ENCODE assay signal across 8 mouse cellular contexts in the genomic region with DNA sequence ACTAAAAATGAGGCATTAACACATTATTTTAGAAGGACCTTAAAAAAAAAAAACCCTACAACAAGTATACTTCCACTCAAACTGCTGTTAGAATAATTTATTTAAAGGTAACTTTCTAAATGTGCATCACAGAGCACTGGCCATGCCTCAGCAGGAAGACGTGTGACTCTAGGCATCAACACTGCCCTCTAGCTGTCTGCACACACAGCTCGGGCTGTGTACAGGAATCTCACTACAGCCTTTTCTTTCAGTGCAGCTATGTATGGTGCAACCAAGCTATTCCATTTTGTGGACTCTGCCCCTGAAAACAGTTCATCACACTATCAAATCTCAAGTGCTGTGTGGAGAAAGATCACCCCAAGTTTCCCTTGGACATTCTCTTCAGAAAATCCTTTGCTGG. TPM values are rescaled to one million over a fixed set of nuclear protein-coding genes. Genes with fewer than 3 reads are reported as not detected.
DNase-seq lines count a peak whose midpoint lies in the region; ATAC-seq and TF ChIP-seq lines count a peak whose summit lies in the region.

No protein-coding gene starts in this region.

- 10% methylated on average over 2 of the region's 2 CpGs for WGBS in embryonic facial prominence, embryonic 11.5 days
- 28% methylated on average over 2 of the region's 2 CpGs for WGBS in embryonic facial prominence, embryonic 10.5 days
- WGBS in liver, embryonic 13.5 days (ENCODE audit: insufficient replicate concordance): 17% methylated on average over 2 of the region's 2 CpGs
- 10% methylated on average over 2 of the region's 2 CpGs for WGBS in stomach, embryonic 15.5 days

- TF ChIP-seq CTCF in testis, adult 2 months (IDR thresholded peaks at IDR 0.05; ENCODE audit: control insufficient read depth, insufficient read depth, insufficient replicate concordance, low read depth, low read length): peak; percentile 39; the same call in 1 of the 2 replicates

- no peak; the same call in 1 of the 2 replicates for ATAC-seq in embryonic facial prominence, embryonic 11.5 days (replicated peaks; ENCODE audit: insufficient number of reproducible peaks, low FRiP score, low TSS enrichment, low read depth)
- ATAC-seq in granulocyte monocyte progenitor cell, adult 5-6 weeks (replicated peaks; ENCODE audit: poor library complexity, severe bottlenecking): peak; percentile 93
- ATAC-seq in liver, embryonic 13.5 days (ENCODE audit: low read depth): peak; percentile 85
- ATAC-seq in stomach, embryonic 15.5 days (ENCODE audit: insufficient read depth, low FRiP score, low read depth): peak; percentile 31; the same call in 1 of the 2 replicates

- no peaks in the 10 kb centered on the region for H3K36me3 ChIP-seq in embryonic facial prominence, embryonic 11.5 days (replicated peaks; ENCODE audit: control insufficient read depth, insufficient read depth, low read depth, low read length)
- peaks cover 60% of the 10 kb centered on the region for H3K36me3 ChIP-seq in embryonic facial prominence, embryonic 10.5 days (replicated peaks)
- H3K36me3 ChIP-seq in testis, adult 2 months (ENCODE audit: control insufficient read depth, insufficient read depth, low read length): no peaks in the 10 kb centered on the region
- peaks cover 35% of the 10 kb centered on the region for H3K36me3 ChIP-seq in liver, embryonic 13.5 days
- H3K36me3 ChIP-seq in stomach, embryonic 15.5 days: peaks cover 22% of the 10 kb centered on the region

- H3K4me2 ChIP-seq in embryonic facial prominence, embryonic 11.5 days (ENCODE audit: low read depth, low read length): no peak overlapping the region
- H3K4me2 ChIP-seq in liver, embryonic 13.5 days: no peak overlapping the region
- no peak overlapping the region for H3K4me2 ChIP-seq in stomach, embryonic 15.5 days

- no peak overlapping the region for H3K27ac ChIP-seq in embryonic facial prominence, embryonic 11.5 days (replicated peaks; ENCODE audit: low read depth, low read length)
- no peak overlapping the region for H3K27ac ChIP-seq in embryonic facial prominence, embryonic 10.5 days (replicated peaks)
- no peak overlapping the region for H3K27ac ChIP-seq in testis, adult 2 months (ENCODE audit: control insufficient read depth, insufficient read depth, low read depth, low read length)
- no peak overlapping the region for H3K27ac ChIP-seq in liver, embryonic 13.5 days
- H3K27ac ChIP-seq in stomach, embryonic 15.5 days: no peak overlapping the region

- no peaks in the 10 kb centered on the region for H3K9me3 ChIP-seq in embryonic facial prominence, embryonic 11.5 days (replicated peaks; ENCODE audit: control insufficient read depth, low read length)
- no peaks in the 10 kb centered on the region for H3K9me3 ChIP-seq in embryonic facial prominence, embryonic 10.5 days
- no peaks in the 10 kb centered on the region for H3K9me3 ChIP-seq in liver, embryonic 13.5 days (replicated peaks)
- no peaks in the 10 kb centered on the region for H3K9me3 ChIP-seq in stomach, embryonic 15.5 days

- no peak for TF ChIP-seq POLR2A in testis, adult 2 months (IDR thresholded peaks at IDR 0.05; ENCODE audit: control insufficient read depth, low read depth, low read length)

- no peaks in the 10 kb centered on the region for H3K4me1 ChIP-seq in embryonic facial prominence, embryonic 11.5 days (ENCODE audit: control insufficient read depth, insufficient read depth, low read length)
- no peaks in the 10 kb centered on the region for H3K4me1 ChIP-seq in embryonic facial prominence, embryonic 10.5 days
- no peaks in the 10 kb centered on the region for H3K4me1 ChIP-seq in testis, adult 2 months (ENCODE audit: control insufficient read depth, insufficient read depth, low read length)
- H3K4me1 ChIP-seq in liver, embryonic 13.5 days (replicated peaks): peaks cover 25% of the 10 kb centered on the region
- no peaks in the 10 kb centered on the region for H3K4me1 ChIP-seq in stomach, embryonic 15.5 days

- peak; percentile 52 for DNase-seq in embryonic facial prominence, embryonic 11.5 days (ENCODE audit: low spot score)
- no peak for DNase-seq in embryonic facial prominence, embryonic 10.5 days (ENCODE audit: low spot score)
- no peak for DNase-seq in testis, postnatal 14 days (ENCODE audit: low spot score)
- DNase-seq in liver, embryonic 13.5 days: no peak
- DNase-seq in Muller cell, postnatal 12 days (ENCODE audit: inconsistent ontology term): no peak

- H3K4me3 ChIP-seq in embryonic facial prominence, embryonic 11.5 days (ENCODE audit: low read depth, low read length): no peak overlapping the region
- no peak overlapping the region for H3K4me3 ChIP-seq in embryonic facial prominence, embryonic 10.5 days
- no peak overlapping the region for H3K4me3 ChIP-seq in testis, adult 2 months (ENCODE audit: control insufficient read depth, low read depth, low read length)
- no peak overlapping the region for H3K4me3 ChIP-seq in liver, embryonic 13.5 days (replicated peaks)
- no peak overlapping the region for H3K4me3 ChIP-seq in stomach, embryonic 15.5 days (replicated peaks)

- no peaks in the 10 kb centered on the region for H3K27me3 ChIP-seq in embryonic facial prominence, embryonic 11.5 days (ENCODE audit: control insufficient read depth, insufficient read depth, low read length)
- H3K27me3 ChIP-seq in embryonic facial prominence, embryonic 10.5 days (replicated peaks; ENCODE audit: low read depth, poor library complexity, severe bottlenecking): no peaks in the 10 kb centered on the region
- no peaks in the 10 kb centered on the region for H3K27me3 ChIP-seq in testis, adult 2 months (ENCODE audit: control insufficient read depth, insufficient read depth, low read length)
- no peaks in the 10 kb centered on the region for H3K27me3 ChIP-seq in liver, embryonic 13.5 days
- H3K27me3 ChIP-seq in stomach, embryonic 15.5 days (replicated peaks): no peaks in the 10 kb centered on the region

- no peak overlapping the region for H3K9ac ChIP-seq in embryonic facial prominence, embryonic 11.5 days (replicated peaks; ENCODE audit: low read length)
- no peak overlapping the region for H3K9ac ChIP-seq in liver, embryonic 13.5 days
- no peak overlapping the region for H3K9ac ChIP-seq in stomach, embryonic 15.5 days

RNA-seq across cellular contexts. Expression of gene Traf5, which starts 15.0 kb away (rescaled TPM):
- polyA plus RNA-seq in embryonic facial prominence, embryonic 11.5 days (2014; fragmentation: Nextera tagmentation; extraction: Ambion mirVana): 7.6 and 7.8 TPM in 2 replicates
- polyA plus RNA-seq in embryonic facial prominence, embryonic 10.5 days (2016; fragmentation: Nextera tagmentation; extraction: Ambion mirVana): 3.1 and 4.5 TPM in 2 replicates
- 1.6 and 2.0 TPM in 2 replicates for polyA plus RNA-seq in testis, adult 2 months (2012; rRNA removed)
- total RNA-seq in granulocyte monocyte progenitor cell, adult 5-6 weeks (2014; fragmentation: Nextera tagmentation): 4.8 and 6.2 TPM in 2 replicates
- total RNA-seq in granulocyte monocyte progenitor cell, adult 5-6 weeks (2017): 2.7 and 4.9 TPM in 2 replicates
- 8.1 and 9.0 TPM in 2 replicates for polyA plus RNA-seq in liver, embryonic 13.5 days (2015; fragmentation: Nextera tagmentation; extraction: Ambion mirVana)
- polyA plus RNA-seq in stomach, embryonic 15.5 days (2015; fragmentation: Nextera tagmentation; extraction: Ambion mirVana): 23.3 and 23.7 TPM in 2 replicates

RNA-seq across cellular contexts. Expression of gene Rcor3, which starts 30.5 kb away (rescaled TPM):
- 17.3 and 18.7 TPM in 2 replicates for polyA plus RNA-seq in embryonic facial prominence, embryonic 11.5 days (2014; fragmentation: Nextera tagmentation; extraction: Ambion mirVana)
- 14.5 and 15.0 TPM in 2 replicates for polyA plus RNA-seq in embryonic facial prominence, embryonic 10.5 days (2016; fragmentation: Nextera tagmentation; extraction: Ambion mirVana)
- polyA plus RNA-seq in testis, adult 2 months (2012; rRNA removed): 116 and 122 TPM in 2 replicates
- total RNA-seq in granulocyte monocyte progenitor cell, adult 5-6 weeks (2014; fragmentation: Nextera tagmentation): 17.0 and 21.9 TPM in 2 replicates
- total RNA-seq in granulocyte monocyte progenitor cell, adult 5-6 weeks (2017): 10.0 and 12.5 TPM in 2 replicates
- polyA plus RNA-seq in liver, embryonic 13.5 days (2015; fragmentation: Nextera tagmentation; extraction: Ambion mirVana): 9.0 and 9.5 TPM in 2 replicates
- 24.8 and 26.3 TPM in 2 replicates for polyA plus RNA-seq in stomach, embryonic 15.5 days (2015; fragmentation: Nextera tagmentation; extraction: Ambion mirVana)
